Mouse (Mus musculus) liver, postnatal 0 days (tissue): Measurements from ENCODE around the gene Madcam1. TPM values are rescaled to one million over a fixed set of nuclear protein-coding genes. Genes with fewer than 3 reads are reported as not detected.

Experiments
- ATAC-seq: fragments of 200-750 bp; cut with Nextera tagmentation; 2 replicates; pipeline ENCODE4 v1.8.0; 2017; ENCODE audit warnings: mild to moderate bottlenecking, moderate library complexity
- DNase-seq: peaks from one replicate; pipeline ENCODE4 v3.0.0-alpha.2; 2016
- H3K27ac ChIP-seq: fragments of 300-500 bp; sonication (generic); 2 replicates; pipeline ENCODE4 v1.5.1; 2014; ENCODE audit warnings: antibody characterized with exemption, moderate library complexity, mild to moderate bottlenecking, low read depth
- H3K27me3 ChIP-seq: fragments of 300-500 bp; sonication (generic); 2 replicates; pipeline ENCODE4 v1.6.1; 2014; ENCODE audit warnings: low read length, control low read depth, mixed read lengths; ENCODE audit not compliant: insufficient read depth
- H3K36me3 ChIP-seq: fragments of 300-500 bp; sonication (generic); replicated peaks from 2 replicates; pipeline ENCODE4 v1.6.1; 2014; ENCODE audit warnings: mild to moderate bottlenecking, control low read depth, low read length, moderate library complexity, mixed read lengths; ENCODE audit not compliant: insufficient read depth
- H3K4me1 ChIP-seq: fragments of 300-500 bp; sonication (generic); 2 replicates; pipeline ENCODE4 v1.6.1; 2014; ENCODE audit warnings: antibody characterized with exemption, mild to moderate bottlenecking, control low read depth; ENCODE audit not compliant: insufficient read depth
- H3K4me2 ChIP-seq: fragments of 300-500 bp; sonication (generic); 2 replicates; pipeline ENCODE4 v1.6.1; 2014; ENCODE audit warnings: low read depth, mild to moderate bottlenecking, low read length, moderate library complexity, mixed read lengths
- H3K4me3 ChIP-seq: fragments of 300-500 bp; sonication (generic); 2 replicates; pipeline ENCODE4 v1.5.1; 2014; ENCODE audit warnings: low read depth, low read length
- H3K9ac ChIP-seq: fragments of 300-500 bp; sonication (generic); replicated peaks from 2 replicates; pipeline ENCODE4 v1.6.1; 2014; ENCODE audit warnings: mild to moderate bottlenecking, moderate library complexity
- H3K9me3 ChIP-seq: fragments of 300-500 bp; sonication (generic); 2 replicates; pipeline ENCODE4 v1.6.1; 2016; ENCODE audit warnings: mild to moderate bottlenecking, control low read depth, low read length, mixed read lengths
- CTCF ChIP-seq: sonication (generic); IDR thresholded peaks from 2 replicates; pipeline ENCODE4 v1.5.1; 2016; ENCODE audit warnings: antibody characterized with exemption, low read depth
- EP300 ChIP-seq: IDR thresholded peaks from 2 replicates; pipeline ENCODE4 v1.6.1; 2016; ENCODE audit warnings: antibody characterized with exemption, low read depth, mild to moderate bottlenecking
- WGBS: fragments of 180-500 bp; shearing (Covaris S2); extraction: QIAGEN DNeasy Blood & Tissue Kit; methylation state at CpG from one replicate; pipeline ENCODE4 v1.1.7; 2014; ENCODE audit not compliant: insufficient replicate concordance; 5-methylcytosine and 5-hydroxymethylcytosine counted together
- polyA plus RNA-seq: library from polyadenylated mRNA; unstranded; fragments of >200 nt; fragmentation: Nextera tagmentation; extraction: Ambion mirVana; gene quantifications from 2 replicates; pipeline ENCODE4 v1.2.1, GENCODE M21; 2015

The Madcam1 gene
- polyA plus RNA-seq, 1 experiment from 2014 or later = 0.19 TPM

DNA sequence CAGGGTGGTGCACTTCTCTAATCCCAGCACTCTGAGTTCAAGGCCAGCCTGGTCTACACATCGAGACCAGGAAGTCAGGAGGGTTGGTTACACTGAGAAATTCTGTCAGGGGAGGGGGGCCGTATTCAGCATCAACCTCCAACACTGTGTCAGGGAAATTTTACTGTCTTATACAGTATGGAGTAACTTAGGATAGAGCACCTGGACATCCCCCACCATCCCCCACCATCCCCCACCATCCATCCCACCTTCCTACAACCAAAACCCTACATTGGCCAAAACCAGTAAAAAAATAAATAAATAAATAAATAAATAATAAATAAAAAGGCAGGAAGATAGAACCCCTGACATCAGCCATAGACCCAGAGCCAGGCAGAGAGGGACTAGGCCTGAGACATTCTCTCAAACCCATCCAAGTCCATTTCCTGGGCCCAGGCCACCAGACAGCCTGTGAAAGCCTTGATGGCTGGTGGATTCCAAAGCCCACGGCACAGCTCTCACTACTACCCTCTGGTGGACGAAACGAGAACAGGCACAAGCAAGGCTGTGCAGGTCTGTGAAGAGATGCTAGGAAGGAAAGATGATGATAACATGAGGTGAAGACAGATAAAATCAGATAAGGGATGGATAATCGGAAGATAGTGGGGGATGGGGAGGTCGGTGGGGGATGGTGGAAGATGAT lies 15.1 kb upstream of the Madcam1 start:
- WGBS = 23% methylated on average over 7 of the region's 7 CpGs
- Histone ChIP-seq H3K27ac (no peak overlapping the region), H3K4me3 (no peak overlapping the region), H3K36me3 (no peaks in the 10 kb centered on the region), H3K9me3 (no peaks in the 10 kb centered on the region), H3K4me2 (no peak overlapping the region), H3K4me1 (no peaks in the 10 kb centered on the region), H3K9ac (no peak overlapping the region), H3K27me3 (no peaks in the 10 kb centered on the region; the same call in 1 of the 2 replicates)
- DNase-seq (peak; percentile 80), ATAC-seq (peak; percentile 45; the same call in 1 of the 2 replicates)
- TF ChIP-seq CTCF = peak; percentile 97
- TF ChIP-seq EP300 = no peak

DNA sequence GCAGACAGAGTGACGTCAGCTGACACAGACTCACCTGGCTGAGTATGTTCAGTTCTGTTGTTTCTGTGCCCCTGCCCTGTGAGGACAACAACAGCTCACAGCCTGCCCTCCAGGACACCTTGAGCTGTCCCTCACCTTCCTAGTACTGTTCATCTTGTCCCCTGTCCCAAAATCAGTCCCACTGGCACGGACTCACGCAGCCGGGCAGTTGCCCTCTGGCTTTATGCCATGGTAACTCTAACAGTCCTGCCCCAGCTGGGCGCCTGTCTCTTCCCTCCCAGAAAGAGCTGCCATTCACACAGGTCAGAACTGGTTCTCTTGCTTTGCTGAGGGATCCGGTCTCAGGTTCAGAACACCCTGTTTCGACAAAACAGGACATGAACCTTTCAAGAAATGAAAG lies 11.6 kb upstream of the Madcam1 start:
- H3K4me3 ChIP-seq = no peak overlapping the region
- no peak overlapping the region for H3K4me2 ChIP-seq
- TF ChIP-seq CTCF = no peak
- no peak for TF ChIP-seq EP300
- no peak overlapping the region for H3K27ac ChIP-seq
- no peaks in the 10 kb centered on the region for H3K9me3 ChIP-seq
- WGBS = 74% methylated on average over 7 of the region's 7 CpGs
- no peaks in the 10 kb centered on the region for H3K4me1 ChIP-seq
- H3K36me3 ChIP-seq = no peaks in the 10 kb centered on the region
- ATAC-seq = no peak
- no peak for DNase-seq
- H3K27me3 ChIP-seq = peaks cover 7% of the 10 kb centered on the region; the same call in 1 of the 2 replicates
- no peak overlapping the region for H3K9ac ChIP-seq

DNA sequence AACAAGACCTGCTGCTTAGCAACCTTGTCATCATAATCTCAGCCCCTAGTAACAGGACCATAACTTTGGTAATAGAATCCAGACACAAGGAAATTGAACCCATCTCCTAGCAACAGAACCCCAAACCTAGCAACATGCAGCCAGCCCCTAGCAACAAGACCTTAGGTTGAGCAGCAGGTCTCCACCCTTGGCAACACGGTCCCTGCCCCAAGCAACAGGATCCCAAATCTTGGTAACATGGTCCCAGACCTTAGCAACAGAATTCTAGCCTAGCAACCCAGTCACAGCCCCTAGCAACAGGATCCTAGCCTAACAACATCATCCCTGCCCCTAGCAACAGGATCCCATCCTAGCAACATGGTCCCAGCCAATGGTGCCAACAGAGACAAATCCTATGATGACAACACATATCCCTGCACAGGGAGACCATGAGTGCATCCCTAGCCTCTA lies 9.4 kb upstream of the Madcam1 start:
- ATAC-seq = no peak
- Histone ChIP-seq H3K9me3 (no peaks in the 10 kb centered on the region), H3K27ac (no peak overlapping the region), H3K4me2 (no peak overlapping the region), H3K4me1 (no peaks in the 10 kb centered on the region), H3K4me3 (no peak overlapping the region), H3K27me3 (peaks cover 7% of the 10 kb centered on the region; the same call in 1 of the 2 replicates), H3K36me3 (no peaks in the 10 kb centered on the region), H3K9ac (no peak overlapping the region)
- no peak for DNase-seq
- no peak for TF ChIP-seq CTCF
- TF ChIP-seq EP300 = no peak
- 50% methylated on average over 1 of the region's 1 CpGs for WGBS

DNA sequence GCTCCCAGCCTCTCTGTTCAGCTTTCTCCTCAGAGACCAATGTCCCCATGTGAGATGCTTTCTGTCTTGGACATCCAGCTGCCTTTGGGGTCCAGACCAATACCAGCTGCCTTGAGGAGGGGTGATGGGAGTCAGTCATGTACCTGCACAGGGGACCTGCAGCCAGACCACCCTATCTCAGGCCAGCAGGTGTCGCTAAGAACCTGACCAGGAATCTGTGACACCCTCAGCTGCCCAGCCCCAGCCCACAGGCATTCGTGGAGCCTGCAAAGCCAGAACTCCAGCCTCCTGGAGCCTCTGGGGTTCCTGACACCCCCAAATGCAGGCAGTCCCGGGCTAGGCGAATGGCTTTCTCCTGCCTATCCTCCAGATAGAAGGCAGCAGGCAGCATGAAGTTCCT lies 5.5 kb upstream of the Madcam1 start:
- no peak overlapping the region for H3K9ac ChIP-seq
- no peak for ATAC-seq
- peaks cover 7% of the 10 kb centered on the region; the same call in 1 of the 2 replicates for H3K27me3 ChIP-seq
- no peak overlapping the region for H3K4me3 ChIP-seq
- DNase-seq = peak; percentile 50
- peak; percentile 56 for TF ChIP-seq CTCF
- no peak for TF ChIP-seq EP300
- no peaks in the 10 kb centered on the region for H3K9me3 ChIP-seq
- H3K27ac ChIP-seq = no peak overlapping the region
- no peaks in the 10 kb centered on the region for H3K4me1 ChIP-seq
- 17% methylated on average over 4 of the region's 4 CpGs for WGBS
- H3K36me3 ChIP-seq = no peaks in the 10 kb centered on the region
- H3K4me2 ChIP-seq = no peak overlapping the region

DNA sequence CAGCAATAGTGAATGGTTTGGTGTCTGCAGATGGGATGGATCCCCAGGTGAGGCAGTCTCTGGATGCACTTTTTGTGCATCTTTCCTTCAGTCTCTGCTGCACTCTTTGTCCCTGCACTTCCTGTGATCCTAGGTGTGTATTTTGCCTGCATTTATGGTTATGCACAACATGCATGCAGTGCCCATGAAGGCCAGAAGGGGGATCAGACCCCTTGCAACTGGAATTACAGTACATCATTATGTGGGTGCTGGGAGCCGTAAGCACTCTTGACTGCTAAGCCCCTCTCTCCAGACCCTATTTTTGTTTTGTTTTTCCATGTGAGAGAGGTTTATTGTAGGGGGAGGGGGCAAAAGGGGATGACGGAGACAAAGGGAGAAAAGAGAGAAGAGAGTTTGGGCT lies 4.1 kb upstream of the Madcam1 start:
- H3K4me1 ChIP-seq = no peaks in the 10 kb centered on the region
- DNase-seq (no peak), ATAC-seq (no peak)
- H3K27me3 ChIP-seq = peaks cover 2% of the 10 kb centered on the region; the same call in 1 of the 2 replicates
- no peak overlapping the region for H3K4me3 ChIP-seq
- H3K9ac ChIP-seq = no peak overlapping the region
- H3K27ac ChIP-seq = no peak overlapping the region
- 73% methylated on average over 2 of the region's 2 CpGs for WGBS
- no peaks in the 10 kb centered on the region for H3K36me3 ChIP-seq
- no peaks in the 10 kb centered on the region for H3K9me3 ChIP-seq
- TF ChIP-seq EP300 (no peak), CTCF (peak; percentile 56)
- no peak overlapping the region for H3K4me2 ChIP-seq

DNA sequence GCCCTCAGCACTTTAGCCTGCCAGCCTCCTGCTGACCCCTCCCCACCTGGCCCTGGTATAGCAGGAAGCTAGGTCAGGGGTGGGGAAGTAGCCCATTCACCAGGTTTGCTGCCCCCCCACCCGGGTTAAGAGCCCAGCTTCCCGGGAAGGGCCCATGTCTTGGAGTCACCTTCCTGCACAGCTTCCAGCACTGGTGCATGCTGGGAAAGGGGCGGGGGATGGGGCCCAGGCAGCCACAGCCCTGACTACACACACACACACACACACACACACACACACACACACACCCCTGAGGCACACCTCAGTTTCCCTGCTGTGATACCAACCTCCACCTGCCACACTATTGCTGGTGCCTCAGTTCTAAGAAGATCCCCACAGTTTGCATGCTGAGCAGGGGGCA lies 2.5 kb upstream of the Madcam1 start:
- DNase-seq (no peak), ATAC-seq (no peak)
- no peaks in the 10 kb centered on the region for H3K9me3 ChIP-seq
- H3K27ac ChIP-seq = no peak overlapping the region
- H3K4me1 ChIP-seq = no peaks in the 10 kb centered on the region
- H3K4me2 ChIP-seq = no peak overlapping the region
- TF ChIP-seq CTCF = no peak
- no peak for TF ChIP-seq EP300
- WGBS = 34% methylated on average over 3 of the region's 3 CpGs
- no peaks in the 10 kb centered on the region for H3K27me3 ChIP-seq
- H3K36me3 ChIP-seq = no peaks in the 10 kb centered on the region
- H3K9ac ChIP-seq = no peak overlapping the region
- H3K4me3 ChIP-seq = no peak overlapping the region
